Mouse (Mus musculus) adrenal gland, adult (tissue): ENCODE results near the gene Hdac4.
A peak's percentile ranks its signal among the peaks of the same experiment; 100 is the strongest.

ENCODE experiments used
- DNase-seq, 2 experiments: peaks; one replicate each; pipeline ENCODE4 v3.0.0; 2022 to 2023; ENCODE audit warnings: low spot score in 1 of 2; ENCODE audit not compliant: inconsistent age in 2 of 2

Gene Hdac4

DNA sequence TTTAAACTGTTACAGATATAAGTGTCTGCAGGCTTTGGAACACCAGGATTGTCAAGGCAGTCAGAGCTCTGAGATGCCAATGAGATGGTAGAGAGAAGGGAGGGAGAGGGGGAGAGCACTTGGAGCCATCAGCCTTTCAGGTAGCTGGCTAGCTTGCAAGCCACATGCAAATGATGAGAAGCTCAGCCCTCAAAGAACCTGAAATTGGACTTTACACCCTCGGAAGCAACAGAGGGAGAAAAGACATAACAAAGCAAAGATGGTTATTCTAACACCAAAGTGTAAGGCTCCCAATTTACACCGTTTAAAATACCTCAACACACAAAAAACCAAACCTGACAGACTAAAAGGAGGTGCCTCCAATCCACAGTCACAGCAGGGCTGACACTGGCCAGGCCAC lies 63.3 kb downstream of the Hdac4 start:
- no peak for DNase-seq

DNA sequence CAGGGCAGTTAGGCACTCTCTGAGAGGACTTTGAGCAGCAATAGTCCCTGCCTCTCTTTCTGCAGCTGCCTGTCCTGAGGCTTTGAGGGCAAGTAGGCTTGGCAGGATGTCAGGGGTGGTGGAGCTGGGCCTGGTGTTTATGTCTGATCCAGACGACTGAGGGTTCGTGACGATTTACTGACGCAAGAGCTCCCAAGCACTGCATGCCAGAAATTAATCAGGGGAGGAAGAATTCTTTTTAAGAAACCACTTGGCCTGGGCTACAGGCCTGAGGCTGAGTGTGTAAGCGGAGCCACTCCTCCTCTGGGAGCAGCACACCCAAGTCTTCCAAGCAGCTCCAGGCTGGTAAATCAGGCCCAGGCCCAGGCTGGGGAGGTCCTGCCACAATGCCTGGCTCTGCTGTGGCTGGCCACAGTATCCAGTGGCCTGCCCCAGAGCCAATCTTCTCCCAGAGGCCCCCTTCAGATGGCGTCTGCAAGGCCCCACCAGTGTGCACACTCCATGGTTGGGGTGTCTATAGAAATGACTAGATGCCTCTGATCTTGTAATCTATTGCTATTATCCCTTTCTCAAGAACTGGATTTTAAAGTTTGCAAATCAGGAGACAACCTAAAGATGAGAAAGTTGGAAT lies 64.9 kb downstream of the Hdac4 start:
- DNase-seq = peak; percentile 79 to 88

DNA sequence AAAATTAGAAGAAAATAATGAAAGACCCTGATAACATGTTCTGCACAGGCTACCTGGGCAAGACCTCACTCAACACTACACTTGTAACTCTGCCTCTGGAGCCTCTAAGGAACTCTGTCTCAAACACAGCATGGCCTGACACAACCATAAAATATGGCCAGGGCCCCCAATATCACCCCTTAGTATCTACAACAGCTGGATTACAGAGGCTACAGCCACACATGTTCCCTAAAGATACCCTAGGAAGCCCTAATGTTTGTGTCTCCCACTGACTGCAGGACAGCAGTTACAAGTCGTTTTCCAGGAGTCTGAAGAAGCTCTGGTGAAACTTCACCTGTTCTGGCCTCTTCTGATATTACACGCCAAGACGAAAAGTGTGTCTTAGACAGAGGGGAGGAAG lies 65.7 kb downstream of the Hdac4 start:
- no peak for DNase-seq

DNA sequence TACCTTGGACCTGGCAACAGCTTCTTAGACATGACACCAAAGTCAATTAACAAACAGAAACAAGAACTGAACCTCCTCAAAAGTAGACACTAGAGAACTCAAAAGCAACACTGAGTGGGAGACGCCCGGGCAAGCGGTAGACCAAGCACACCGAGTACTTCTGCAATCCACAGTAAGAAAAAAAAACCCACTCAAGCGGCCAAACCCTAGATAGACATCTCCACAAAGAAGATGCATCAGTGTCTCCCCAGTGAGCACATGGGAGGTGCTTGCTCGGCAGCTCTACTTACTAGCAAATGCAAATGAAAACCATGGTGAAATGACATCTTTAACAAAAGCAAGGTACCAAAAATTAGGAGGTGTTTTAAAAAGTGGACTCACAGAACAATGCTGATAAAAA lies 67.7 kb downstream of the Hdac4 start:
- DNase-seq = no peak

DNA sequence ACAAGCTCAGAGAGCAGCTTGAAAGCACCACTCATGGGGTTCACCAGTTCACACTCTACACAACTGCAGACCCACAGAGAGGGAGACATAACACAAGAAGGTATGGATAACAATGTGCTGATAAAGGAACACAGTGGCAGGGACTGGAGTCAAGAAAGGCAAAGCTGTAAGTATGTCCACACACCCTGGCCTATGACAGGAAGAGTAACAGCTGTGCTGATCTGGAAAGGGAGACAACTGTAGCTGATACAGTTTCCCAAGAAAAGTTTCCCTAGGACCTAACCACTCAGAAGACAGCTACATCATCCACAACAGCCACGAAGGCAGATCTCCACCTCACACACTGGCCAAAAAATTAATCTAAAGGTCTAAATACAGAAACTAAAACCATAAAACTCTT lies 68.1 kb downstream of the Hdac4 start:
- no peak for DNase-seq

DNA sequence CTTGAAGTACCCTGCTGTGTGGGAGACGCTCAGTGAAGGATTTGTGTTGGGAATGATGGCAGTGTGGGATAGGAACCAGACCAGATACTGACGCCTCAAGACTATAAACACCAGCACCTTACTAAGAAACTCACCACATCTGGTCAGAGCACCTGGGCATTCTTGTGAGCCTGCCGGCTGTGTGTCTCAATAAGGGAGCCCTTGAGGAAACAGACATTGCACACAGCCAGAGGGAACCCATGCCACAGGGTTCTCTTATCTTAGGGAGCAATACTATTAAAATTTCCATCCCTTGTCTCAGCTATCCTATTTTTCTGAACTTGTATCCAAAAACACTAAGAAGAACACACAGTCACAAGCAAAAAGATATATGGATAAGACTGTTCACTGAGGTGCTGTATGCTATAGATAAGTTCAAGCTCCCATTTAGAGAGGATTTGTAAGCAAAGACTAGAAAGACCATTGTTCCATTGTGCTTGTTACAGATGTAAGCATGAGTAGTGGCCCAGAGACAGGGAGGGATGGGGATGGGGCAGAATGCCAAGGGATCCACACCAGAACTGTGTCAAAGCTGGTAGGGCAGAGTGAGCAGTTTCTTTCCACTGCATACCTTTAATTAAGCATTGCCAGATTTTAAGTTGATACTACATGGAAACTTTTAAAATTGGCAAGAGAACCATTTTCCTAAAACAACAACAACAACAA lies 70.8 kb downstream of the Hdac4 start:
- no peak for DNase-seq

DNA sequence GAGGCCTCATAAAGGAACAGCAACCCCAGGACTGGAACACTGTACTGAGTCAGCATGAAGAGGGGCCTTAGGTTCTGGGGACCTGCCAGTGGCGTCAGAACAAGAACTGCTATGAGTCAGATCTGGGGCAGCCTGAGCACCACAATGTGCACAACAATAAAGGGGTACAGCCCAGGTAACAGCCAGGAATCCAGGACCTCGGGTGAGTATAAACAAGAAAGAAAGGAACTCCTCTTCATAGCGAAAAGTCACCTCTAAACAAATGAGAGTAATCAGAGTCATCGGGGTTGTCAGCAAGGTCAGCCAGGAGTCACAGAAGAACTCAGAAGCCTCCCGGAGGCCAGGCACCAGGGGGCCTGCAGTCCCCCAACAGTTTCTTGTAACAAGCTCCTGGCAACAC lies 76.2 kb downstream of the Hdac4 start:
- peak; percentile 57 to 74 for DNase-seq

DNA sequence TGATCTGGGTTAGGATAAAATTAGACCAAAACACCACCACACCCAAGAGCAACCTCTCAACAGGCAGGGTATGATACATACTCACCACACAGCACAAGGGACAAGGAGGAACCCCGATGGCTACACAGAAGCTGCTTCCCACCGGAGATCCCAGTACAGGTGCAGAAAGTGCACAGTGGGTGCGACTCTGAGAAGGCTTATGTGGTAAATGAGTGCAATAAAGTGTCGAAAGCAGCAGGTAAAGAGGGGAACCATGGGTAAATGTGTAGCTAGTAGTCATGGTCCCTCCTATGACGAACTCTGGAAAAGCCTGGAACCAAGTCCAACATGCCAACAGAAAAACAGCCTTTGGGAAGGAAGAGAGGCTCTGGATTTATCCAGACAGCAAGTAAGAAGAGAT lies 77.9 kb downstream of the Hdac4 start:
- peak in 1 of 2 experiments; percentile 5 for DNase-seq

DNA sequence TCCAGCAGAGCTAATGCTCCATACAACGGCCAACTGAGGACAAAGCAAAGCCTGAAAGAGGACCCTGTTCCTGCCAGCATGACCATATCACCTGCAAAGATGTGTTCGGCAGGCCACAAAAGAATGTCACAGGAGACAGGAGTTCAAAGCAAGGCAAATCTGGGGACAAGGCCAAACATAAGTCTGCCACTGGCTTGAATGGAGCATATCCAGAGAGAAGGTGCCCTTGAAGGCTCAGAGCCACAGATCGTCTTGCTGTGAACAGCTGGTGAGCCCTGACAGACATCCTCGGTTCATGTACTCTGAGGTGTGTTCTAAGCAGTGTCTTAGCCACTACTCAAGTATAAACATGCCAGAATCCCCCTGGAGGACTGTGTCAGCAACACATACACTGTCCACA lies 79.3 kb downstream of the Hdac4 start:
- DNase-seq = peak; percentile 29 to 70

DNA sequence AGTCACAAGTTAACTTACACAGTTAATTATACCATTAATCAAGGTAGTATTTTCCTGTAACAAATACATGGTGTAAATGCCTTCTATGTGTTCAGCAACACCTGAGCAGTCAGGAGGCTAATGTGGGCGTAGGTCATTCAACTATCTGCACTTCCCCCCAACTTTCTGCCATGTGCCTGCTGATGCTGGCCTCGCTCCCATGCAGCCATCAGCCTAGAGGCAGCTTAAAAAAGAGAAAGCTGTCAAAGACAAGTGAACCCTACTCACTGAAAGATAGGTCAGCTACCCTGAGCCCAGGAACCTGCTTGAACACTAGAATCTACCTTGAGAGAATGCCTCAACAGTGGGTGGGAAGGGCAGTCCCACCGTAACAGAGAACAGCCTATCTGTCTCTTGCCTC lies 81.4 kb downstream of the Hdac4 start:
- DNase-seq = peak in 1 of 2 experiments; percentile 4

DNA sequence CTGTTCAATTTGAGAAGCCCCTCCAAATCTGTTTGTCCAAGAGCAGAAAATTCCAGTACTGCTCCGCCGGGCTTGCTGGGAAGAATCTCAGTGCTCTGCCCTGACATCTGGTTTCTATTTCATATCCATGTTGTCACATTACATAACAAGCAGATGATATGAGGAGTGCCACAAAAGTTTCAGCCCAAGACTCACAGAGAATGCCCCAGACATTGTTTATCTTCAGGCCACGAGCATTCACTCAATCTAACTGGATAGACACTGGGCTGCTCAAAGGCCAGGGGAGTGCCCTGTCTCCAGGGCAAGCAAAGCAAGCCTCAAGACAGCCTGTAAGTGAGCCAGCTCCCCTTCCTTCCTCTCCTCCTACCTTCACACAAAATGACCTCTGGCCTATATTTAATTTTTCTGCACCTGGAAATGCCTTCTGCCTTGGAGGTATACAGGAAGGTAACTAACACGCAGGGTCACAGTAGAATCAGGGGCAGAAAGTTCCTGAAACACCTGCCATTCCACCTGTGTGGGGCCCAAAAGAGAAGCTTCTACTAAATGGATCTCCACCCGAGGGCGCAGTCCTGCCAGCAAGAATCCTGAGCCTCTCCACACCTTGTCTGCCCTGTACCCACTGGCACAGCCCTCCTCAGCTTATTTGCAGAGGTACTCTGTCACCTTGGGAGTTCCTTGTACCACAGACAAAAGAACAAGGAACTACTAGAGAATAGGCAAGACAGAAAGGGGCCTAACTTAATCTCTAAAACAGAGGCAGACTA lies 82.1 kb downstream of the Hdac4 start:
- DNase-seq = peak; percentile 24 to 73

DNA sequence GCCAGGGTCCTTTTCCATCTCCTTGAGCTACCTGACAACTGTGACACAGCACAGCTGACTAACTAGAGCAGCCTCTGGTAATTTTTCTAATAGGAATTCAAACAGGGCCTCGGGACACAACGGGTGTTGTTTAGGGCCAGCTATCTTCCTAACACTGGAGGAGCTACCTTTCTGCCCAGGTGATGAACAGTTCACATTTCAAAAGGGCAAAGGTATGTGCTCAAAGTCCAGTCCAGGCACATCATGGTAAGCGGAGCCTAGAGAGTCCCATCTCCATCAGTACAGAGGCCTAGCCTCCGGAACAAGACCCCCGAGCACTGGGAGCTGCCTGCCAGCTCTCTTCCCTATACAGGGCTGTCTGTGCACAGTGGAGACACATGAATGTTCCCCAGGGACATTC lies 82.9 kb downstream of the Hdac4 start:
- peak in 1 of 2 experiments; percentile 7 for DNase-seq

DNA sequence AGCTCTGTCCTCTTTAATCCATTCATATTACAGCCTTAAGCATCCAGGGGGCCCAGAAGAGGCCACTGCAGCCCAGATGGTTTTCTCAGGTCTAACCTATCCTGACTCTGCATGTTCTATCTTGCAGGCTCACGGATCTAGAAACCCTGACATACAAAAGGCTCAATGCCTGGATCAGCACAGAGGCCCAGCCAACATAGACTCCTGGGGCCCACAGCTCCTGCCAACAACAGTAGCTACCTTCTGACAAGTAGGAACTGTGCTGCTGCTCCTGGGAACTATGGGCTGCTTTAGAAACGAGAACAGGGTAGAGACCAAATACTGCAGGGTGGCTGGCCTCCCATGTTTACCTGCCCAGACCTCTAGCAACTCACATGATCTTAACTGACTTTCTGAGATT lies 83.9 kb downstream of the Hdac4 start:
- DNase-seq = peak in 1 of 2 experiments; percentile 4

DNA sequence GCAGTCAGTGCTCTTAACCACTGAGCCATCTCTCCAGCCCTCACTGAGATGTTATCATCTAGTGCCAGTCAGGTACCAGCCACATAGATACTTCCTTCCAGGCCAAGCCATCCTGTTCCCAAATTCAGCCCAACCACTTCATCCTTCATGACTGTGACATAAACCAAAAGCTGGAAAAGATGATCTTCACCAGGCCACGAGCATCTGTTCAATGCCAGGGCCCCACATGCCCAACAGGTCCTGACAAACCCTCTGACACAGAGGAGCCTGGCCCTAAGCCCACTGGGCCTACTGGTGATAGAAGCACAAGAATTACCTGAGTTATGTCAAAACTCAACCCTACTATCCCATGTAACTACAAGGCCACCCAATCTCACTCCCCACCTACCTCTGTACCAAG lies 84.5 kb downstream of the Hdac4 start:
- peak in 1 of 2 experiments; percentile 8 for DNase-seq

DNA sequence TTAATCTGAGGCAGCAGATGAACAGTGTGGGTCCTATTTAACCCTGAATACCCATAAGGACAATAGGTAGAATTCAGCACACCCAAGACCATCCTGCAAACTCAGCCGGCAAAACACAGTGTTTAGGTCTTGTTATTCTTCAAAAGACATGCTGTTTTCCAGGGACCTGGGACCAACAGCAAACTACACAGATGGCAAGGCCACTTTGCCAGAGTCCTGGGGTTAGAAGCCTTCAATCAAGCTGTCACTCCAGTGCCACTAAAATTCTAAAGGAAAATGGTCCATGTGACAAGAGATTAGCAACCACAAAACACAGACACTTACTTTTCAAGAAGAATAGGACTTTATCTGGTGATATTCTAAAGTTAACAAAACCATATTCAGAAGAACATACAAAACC lies 86.3 kb downstream of the Hdac4 start:
- peak in 1 of 2 experiments; percentile 2 for DNase-seq

DNA sequence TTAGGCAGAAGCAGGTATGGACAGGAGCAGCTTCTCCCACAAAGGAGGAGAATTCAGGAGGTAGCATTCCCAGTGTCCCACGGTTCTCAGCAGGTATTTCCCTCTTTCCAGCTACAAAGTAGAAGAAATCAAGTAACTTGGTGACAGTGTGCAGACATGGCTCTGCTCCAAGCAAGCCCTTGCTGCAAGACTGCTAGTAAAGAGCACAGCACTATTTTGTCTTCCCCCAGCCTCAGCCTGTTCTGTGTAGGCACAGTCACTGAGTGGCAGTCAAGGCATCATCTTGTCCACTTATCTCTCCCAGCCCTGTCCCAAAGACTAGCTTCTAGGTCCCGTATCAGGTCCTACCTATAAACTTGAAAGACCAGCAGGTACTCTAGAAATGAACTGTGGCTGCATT lies 86.9 kb downstream of the Hdac4 start:
- peak in 1 of 2 experiments; percentile 17 for DNase-seq

DNA sequence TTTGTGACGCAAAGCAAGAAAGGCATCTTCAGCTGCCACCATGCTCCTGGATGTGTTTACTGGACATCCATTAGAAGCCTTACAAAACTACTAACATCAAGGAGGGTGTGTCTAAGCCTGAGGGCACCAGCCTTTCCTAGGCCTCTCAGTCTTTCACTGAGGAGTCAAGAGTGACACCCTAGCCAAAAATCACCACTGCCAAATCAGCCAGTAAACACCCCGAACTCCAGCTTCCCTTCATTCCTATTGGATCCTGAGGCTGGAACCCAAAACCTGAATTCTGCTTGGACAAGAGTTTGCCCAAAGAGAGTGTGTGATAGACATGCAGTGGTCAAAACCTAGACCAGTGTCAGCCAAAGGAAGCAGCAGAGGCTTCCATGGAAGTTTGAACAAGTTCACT lies 87.5 kb downstream of the Hdac4 start:
- DNase-seq = peak in 1 of 2 experiments; percentile 3

DNA sequence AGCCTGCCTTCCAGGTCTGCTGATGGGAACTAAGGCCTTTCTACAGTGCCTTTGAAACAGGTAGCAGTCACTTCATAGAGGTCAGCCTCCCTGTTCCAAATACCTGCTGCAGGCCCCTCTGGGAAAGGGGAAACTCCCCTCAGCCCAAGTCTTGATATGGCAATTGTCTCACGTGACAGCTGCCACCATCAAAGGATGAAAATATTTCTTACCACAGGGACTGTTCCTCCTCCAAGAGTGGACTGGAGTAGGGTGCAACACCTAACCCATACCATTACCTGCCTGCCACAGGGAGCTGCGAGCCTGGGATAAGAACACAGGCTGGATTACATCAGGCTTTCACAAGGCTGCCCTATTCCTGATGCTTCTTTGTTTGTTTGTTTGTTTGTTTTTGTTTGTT lies 88.0 kb downstream of the Hdac4 start:
- DNase-seq = no peak

DNA sequence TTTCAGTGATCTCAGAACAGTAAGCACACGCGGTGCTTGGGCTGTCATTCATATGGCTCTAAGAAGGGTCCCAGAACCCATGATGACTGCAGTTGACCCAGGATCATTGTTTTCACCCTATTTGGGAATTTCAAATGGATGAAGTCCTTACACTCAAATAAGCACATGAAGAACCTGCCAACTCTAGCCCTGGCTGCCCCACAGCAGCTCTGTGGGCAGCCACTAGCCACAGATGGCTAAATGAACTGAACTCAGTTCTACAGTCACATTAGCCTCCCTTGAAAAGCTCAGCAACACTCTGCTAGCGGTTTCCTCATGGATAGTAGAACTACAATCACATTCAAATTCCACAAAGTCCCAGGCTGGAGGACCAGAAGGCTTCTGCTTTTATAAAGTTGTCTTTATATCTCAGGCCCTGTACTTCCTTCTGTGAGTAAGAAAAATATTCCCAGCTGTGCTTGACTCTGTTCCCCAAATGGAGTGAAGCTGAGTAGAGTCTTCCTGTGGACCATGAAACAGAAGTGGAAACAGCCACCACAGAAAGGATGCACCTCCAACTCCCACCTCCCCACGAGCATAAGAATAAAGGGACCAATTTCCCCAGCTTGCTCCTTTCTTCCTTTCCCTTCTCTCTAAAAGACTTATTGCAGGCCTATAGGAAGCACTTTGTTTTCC lies 88.9 kb downstream of the Hdac4 start:
- no peak for DNase-seq

DNA sequence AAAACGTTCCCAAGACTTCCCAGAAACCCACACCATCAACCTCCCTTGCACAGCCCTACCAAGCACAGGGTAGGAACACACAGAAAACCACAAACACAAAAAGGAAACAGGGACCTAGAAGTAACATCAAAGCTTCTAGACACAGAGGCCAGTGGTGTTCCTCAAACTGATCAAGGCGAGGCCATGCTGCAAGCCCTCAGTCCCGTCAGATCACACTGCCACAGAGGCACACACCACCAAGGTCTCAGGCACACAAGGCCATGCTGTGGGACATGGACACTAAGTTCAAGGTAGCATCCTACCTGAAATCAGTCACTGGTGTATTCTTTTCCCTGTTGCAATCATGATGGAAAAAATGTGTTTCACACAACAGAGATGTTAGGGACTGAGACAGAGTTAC lies 90.8 kb downstream of the Hdac4 start:
- DNase-seq = peak; percentile 54 to 81

DNA sequence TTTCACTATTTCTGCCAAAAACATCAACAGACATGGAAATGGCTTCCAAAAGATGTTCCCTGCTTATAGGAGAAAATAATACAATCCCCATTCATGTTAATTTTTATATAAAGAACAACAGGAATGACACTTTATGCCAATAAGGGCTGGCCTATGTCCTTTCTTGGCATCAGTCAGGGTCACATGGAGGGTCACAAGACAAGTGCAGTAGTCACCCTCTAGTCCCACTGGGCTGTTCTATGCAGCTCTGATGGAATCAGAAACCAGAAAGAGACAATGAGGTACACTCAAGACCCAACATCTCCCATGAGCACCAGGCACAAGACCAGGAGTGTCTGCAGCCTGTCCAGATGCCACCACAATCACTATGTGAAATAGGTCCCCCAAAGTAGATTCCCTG lies 91.5 kb downstream of the Hdac4 start:
- peak in 1 of 2 experiments; percentile 70 for DNase-seq

DNA sequence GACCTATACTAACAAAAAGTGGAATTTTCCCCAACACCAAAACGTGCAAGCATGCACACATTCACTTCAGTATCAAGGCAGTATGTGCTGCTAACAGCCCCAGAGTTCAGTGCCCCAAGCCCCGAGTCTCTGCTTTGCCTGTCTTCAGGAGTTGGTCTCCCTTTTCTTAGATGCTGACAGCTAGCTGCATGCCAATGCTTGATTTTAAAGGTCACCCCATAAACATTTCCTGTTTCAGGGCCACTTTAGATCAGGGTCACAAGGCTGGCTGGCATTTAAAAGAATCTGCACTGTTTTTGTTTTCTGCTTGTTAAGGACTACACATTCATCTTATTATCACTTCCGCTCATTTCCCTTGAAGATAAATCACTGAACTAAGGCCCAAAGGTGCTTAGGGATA lies 92.1 kb downstream of the Hdac4 start:
- DNase-seq = peak; percentile 61 to 86
